Mouse (Mus musculus) megakaryocyte-erythroid progenitor cell, adult 5-6 weeks (primary cell): ENCODE results near the gene Gm28308. TPM values are rescaled to one million over a fixed set of nuclear protein-coding genes. Genes with fewer than 3 reads are reported as not detected.

Experiments used
- ATAC-seq: replicated peaks from 2 replicates; pipeline ENCODE4 v1.8.0; 2016; ENCODE audit warnings: mild to moderate bottlenecking, inconsistent platforms; ENCODE audit not compliant: severe bottlenecking, poor library complexity, low FRiP score, low TSS enrichment
- total RNA-seq, 2 experiments: library from RNA; stranded (forward) in 1 of 2; stranded (reverse) in 1 of 2; fragments of 200-1000, 215-1000 nt in 1 of 2; fragments of >200 nt in 1 of 2; fragmentation: Nextera tagmentation in 1 of 2; gene quantifications; 2 replicates each; pipeline ENCODE4 v1.2.3; 2014 to 2017

Gm28308 gene
- total RNA-seq, 2 experiments from 2014 or later = not detected

GRCm38 (mm10) chr6:52221993-52222685 lies 9.0 kb upstream of the Gm28308 start:
- ATAC-seq = no peak

DNA sequence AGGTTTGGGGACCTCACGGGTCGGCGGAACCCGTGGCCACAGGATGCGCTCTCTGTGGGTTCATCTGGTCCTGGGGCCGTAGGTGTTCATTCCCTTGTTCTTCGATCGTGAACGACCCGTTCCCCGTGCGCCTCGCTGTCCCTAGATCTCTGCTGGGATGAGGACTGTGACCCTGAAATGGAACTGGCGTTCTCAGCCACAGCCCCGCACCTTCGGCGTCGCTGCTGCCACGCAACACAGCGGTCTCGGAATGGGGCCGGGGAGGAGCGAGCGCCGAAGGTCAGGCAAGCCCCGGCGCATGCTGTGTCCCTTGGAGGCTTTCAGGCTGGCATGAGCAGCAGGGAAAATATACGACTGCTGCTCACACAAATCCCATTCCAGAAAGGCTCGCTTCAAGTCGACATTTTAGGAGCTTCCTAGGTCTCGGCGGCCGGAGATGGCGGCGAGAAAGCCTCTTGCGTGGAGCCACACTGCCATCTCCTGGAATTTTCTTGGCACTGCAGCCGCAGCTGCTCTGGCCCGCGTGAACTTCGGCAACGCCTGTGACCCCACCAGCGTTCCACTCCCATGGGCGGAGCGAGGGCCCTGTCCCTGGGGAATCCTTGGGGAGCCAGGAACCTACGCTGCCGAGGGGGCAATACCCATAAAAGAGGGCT lies 8.3 kb upstream of the Gm28308 start, which contains the start of gene Hoxa7:
Hoxa7 (minus strand) TSS at position 518 of the 656 bp plus-strand sequence.
- ATAC-seq = peak; percentile 39

GRCm38 (mm10) chr6:52220865-52221310 lies 7.7 kb upstream of the Gm28308 start:
- no peak for ATAC-seq

- ATAC-seq = no peak
These were observed 7.1 kb upstream of the Gm28308 start for GRCm38 (mm10) chr6:52220003-52220864.

- no peak for ATAC-seq
These were observed 6.2 kb upstream of the Gm28308 start for GRCm38 (mm10) chr6:52219234-52219942.

GRCm38 (mm10) chr6:52218643-52219215 lies 5.6 kb upstream of the Gm28308 start:
- ATAC-seq = no peak

GRCm38 (mm10) chr6:52217895-52218642 lies 4.9 kb upstream of the Gm28308 start:
- no peak for ATAC-seq

- ATAC-seq = no peak
These were observed 4.3 kb upstream of the Gm28308 start for GRCm38 (mm10) chr6:52217459-52217768.

GRCm38 (mm10) chr6:52216691-52217458 lies 3.7 kb upstream of the Gm28308 start:
- no peak for ATAC-seq

DNA sequence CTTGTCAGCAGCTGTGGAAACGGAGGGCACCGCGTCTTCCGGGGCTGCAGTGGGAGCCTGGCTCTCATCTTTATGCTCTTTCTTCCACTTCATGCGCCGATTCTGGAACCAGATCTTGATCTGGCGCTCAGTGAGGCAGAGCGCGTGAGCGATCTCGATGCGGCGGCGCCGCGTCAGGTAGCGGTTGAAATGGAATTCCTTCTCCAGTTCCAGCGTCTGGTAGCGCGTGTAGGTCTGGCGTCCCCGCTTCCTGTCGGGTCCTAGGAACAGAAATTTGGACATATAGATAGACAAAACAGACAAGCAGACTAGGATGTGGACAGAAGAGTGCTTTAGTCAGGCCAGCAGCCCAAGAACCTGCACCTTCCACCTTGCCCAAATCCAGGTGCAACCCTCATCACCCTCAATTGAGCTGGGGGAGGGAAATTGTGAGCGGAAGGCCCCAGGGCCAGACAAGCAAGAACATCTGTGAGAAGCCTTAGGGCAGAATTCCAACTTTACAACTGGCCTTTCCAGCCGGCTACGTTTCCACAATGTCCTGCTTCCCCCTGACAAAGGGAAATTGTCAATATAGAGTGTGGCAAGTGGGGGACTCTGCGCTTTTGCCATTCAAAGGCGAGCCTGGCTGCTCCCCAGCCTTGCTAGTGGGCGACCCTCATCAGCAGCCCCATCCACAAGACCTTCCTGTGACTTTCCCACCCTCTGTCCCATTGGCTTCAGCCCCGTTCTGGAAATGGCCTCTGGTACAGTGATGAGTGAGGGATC lies 2.8 kb upstream of the Gm28308 start:
- ATAC-seq = no peak

DNA sequence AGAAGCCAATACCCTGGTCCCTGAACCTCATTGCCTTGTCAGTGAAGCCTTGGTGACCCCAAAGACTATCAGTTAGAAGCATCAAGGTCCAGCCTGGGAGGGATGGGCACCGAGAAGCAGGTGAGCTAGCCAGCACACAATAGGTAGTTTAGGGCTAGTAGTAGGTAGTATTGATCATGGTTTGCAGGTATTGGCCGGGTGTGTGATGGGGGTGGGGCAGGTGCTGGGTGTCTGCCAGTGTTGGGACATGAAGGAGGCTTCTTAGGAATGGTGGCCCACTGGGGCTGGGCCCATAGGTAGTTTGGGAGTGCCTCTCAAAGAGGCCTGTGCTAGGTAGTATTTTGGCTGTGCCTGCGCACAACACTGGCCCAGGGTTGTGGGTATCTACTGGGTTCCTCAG lies 1.9 kb upstream of the Gm28308 start:
- ATAC-seq = no peak

DNA sequence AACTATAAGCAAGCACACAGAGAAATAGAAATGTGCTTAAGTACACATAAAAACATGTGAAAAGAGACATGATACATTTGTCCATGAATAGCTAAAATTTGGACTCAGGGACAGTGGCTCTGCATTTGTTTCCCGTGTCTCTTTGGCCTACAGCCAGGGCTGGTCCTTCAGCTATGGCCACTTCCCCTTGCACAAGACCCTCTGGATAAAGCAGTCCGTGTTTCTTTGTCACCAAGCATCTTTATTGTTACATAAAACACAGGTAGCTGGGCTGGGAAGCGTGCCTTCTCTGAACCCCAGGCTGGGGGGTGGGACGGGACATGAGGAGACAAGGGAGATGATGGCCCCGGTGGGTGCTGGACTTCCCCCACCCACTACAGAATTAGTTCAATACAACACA lies 1.1 kb upstream of the Gm28308 start:
- no peak for ATAC-seq

GRCm38 (mm10) chr6:52212556-52213118 lies 502 bp downstream of the Gm28308 start:
- no peak for ATAC-seq

DNA sequence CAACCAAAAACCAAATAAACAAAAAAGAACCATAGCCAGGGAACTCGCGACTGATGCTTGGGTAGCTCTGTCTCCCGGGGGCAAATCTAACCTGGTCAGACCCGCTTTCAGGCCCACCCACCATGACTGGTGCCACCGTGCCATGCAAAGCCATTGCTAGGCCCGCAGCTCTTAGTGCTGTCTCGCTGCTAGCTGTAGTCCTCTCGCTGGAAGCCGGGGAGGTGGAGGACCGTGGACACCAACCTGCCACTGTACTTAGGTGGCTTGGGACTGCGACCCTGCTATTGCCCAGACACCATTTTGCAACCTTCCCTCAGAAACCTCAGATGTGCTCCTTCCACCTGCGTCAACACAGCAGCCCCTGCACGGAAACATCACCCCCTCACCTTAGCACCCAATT lies 1.2 kb downstream of the Gm28308 start:
- peak; percentile 16; the same call in 1 of the 2 replicates for ATAC-seq

GRCm38 (mm10) chr6:52211170-52211935 lies 1.8 kb downstream of the Gm28308 start:
- peak; percentile 86 for ATAC-seq

- no peak for ATAC-seq
These were observed 3.5 kb downstream of the Gm28308 start for GRCm38 (mm10) chr6:52209685-52210046.
